8 mouse cellular contexts compared by ENCODE assay signal in the genomic region with DNA sequence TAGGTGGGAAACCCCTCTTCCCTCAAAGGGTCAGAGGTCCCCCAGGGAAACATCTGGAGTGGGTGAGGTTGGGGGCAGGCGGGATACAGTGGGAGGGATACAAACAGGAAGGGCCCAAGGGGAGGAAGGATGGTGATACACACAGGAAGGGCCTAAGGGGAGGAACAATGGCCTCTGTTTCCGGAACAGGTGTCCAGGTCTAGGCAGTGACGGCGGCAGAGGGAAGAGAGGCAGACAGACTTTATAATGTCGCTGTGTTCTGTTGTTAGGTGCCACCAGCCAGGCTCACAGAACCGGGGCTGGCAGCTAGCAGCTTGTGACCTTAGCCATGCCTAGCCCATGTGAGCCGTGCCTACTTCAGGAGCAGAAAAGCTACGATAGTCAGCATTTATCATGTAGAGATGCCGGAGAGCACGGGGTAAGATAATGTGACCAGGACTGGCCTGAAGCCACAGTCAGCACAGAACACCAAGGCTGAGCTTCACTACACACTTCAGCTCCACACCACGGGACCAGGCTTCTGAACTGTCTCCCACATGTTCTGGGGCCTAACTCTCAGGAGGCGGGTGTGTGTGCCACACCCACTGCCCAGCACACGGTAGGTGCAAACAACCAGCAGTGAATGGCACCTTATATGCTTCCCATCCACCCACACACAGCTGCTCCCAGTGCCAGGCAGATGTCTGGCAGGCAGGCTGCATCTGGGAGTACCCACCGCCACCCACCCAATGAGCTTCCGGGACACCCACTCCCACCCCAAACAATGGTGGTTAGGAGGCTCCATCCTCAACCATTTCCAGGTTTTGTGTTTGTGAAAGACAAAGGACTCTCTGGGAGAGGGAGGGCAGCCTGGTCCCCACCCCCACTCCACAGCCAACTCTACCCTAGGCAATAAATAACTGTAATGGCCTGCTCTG. TPM values are rescaled to one million over a fixed set of nuclear protein-coding genes. Genes with fewer than 3 reads are reported as not detected.
DNase-seq lines count a peak whose midpoint lies in the region; ATAC-seq and TF ChIP-seq lines count a peak whose summit lies in the region.

No protein-coding gene starts in this region.

- peaks cover 37% of the 10 kb centered on the region for H3K36me3 ChIP-seq in limb, embryonic 12.5 days

- intact Hi-C loops in left cerebral cortex, adult 2 months (cut with DNase I): no loop called here
- intact Hi-C loops in heart, postnatal 10 days (cut with DNase I): no loop called here

- no peak overlapping the region for H3K9ac ChIP-seq in limb, embryonic 12.5 days (replicated peaks)

- peaks cover 11% of the 10 kb centered on the region; the same call in 1 of the 2 replicates for H3K27me3 ChIP-seq in limb, embryonic 12.5 days

- no peak for TF ChIP-seq CTCF in left cerebral cortex, adult 2 months (IDR thresholded peaks at IDR 0.05)
- TF ChIP-seq CTCF in olfactory bulb, adult 2 months (IDR thresholded peaks at IDR 0.05; ENCODE audit: insufficient read depth, low read depth, low read length): no peak

- no peak for TF ChIP-seq POLR2A in olfactory bulb, adult 2 months (IDR thresholded peaks at IDR 0.05; ENCODE audit: insufficient read depth, low read depth, low read length)

- H3K4me3 ChIP-seq in left cerebral cortex, adult 2 months: no peak overlapping the region
- peak overlapping the region; percentile 53 for H3K4me3 ChIP-seq in brown adipose tissue, adult 24 weeks (ENCODE audit: insufficient read depth, low read depth, low read length)
- H3K4me3 ChIP-seq in limb, embryonic 12.5 days (replicated peaks): 0 out of 2 replicates have a peak overlapping the region, but pooled peaks have one; percentile 4
- H3K4me3 ChIP-seq in olfactory bulb, adult 2 months (ENCODE audit: insufficient read depth, low read depth, low read length): no peak overlapping the region

- ATAC-seq in limb, embryonic 12.5 days (ENCODE audit: insufficient number of reproducible peaks, insufficient read depth, low FRiP score, low TSS enrichment, low read depth): no peak

- H3K4me1 ChIP-seq in brown adipose tissue, adult 24 weeks (ENCODE audit: control insufficient read depth, insufficient read depth, insufficient read length, low read length): peaks cover 28% of the 10 kb centered on the region
- peaks cover 57% of the 10 kb centered on the region for H3K4me1 ChIP-seq in limb, embryonic 12.5 days (replicated peaks)
- H3K4me1 ChIP-seq in olfactory bulb, adult 2 months (ENCODE audit: control insufficient read depth, insufficient read depth, low read length): peaks cover 53% of the 10 kb centered on the region

- H3K27ac ChIP-seq in left cerebral cortex, adult 2 months: peak overlapping the region; percentile 53
- peak overlapping the region; percentile 98 for H3K27ac ChIP-seq in brown adipose tissue, adult 24 weeks (replicated peaks; ENCODE audit: low read depth, low read length)
- H3K27ac ChIP-seq in limb, embryonic 12.5 days: peak overlapping the region; percentile 83
- H3K27ac ChIP-seq in olfactory bulb, adult 2 months (ENCODE audit: insufficient read depth, low read depth, low read length): peak overlapping the region; percentile 6; the same call in 1 of the 2 replicates

- 56% methylated on average over 15 of the region's 15 CpGs for WGBS in limb, embryonic 12.5 days
- WGBS in olfactory bulb, adult 2 months: 60% methylated on average over 15 of the region's 15 CpGs

- peak in 1 of 2 experiments; percentile 9 for DNase-seq in left cerebral cortex, adult 2 months (ENCODE audit: extremely low spot score in 1 of 2, low spot score in 2 of 2)
- DNase-seq in left cerebral cortex, adult 11 months (ENCODE audit: low spot score): no peak
- DNase-seq in heart, postnatal 10 days: peak; percentile 69 to 71
- DNase-seq in layer of hippocampus, adult 8-10 months (ENCODE audit: low spot score in 2 of 2): no peak
- DNase-seq in cerebellum, adult 8-10 months: no peak

- no peaks in the 10 kb centered on the region; the same call in 1 of the 2 replicates for H3K9me3 ChIP-seq in limb, embryonic 12.5 days

- H3K4me2 ChIP-seq in limb, embryonic 12.5 days: peak overlapping the region; percentile 93

RNA-seq across cellular contexts. Expression of a gene that starts 3.6 kb away (rescaled TPM):
- total RNA-seq in left cerebral cortex, adult 2 months (2021): 10 to 100 TPM; 10.4 to 14.3 TPM
- 2.0 and 4.8 TPM in 2 replicates for polyA plus RNA-seq in brown adipose tissue, adult 24 weeks (2012; ENCODE audit: insufficient read depth, insufficient read length, missing spikeins)
- 10 to 100 TPM; 35.0 to 40.5 TPM for total RNA-seq in heart, postnatal 10 days (2021)
- polyA plus RNA-seq in limb, embryonic 12.5 days (2016; fragmentation: Nextera tagmentation; extraction: Ambion mirVana): 28.0 and 29.5 TPM in 2 replicates
- polyA plus RNA-seq in olfactory bulb, adult 2 months (2012; ENCODE audit: insufficient read depth, insufficient read length, low replicate concordance, missing spikeins): not detected in 2 replicates
- total RNA-seq in layer of hippocampus, adult 8-10 months (2022): 10 to 100 TPM; 15.0 to 18.9 (median 15.7) TPM

RNA-seq across cellular contexts. Expression of a gene that starts 3.7 kb away (rescaled TPM):
- 1 to 10 TPM; 1.8 to 1.9 TPM for total RNA-seq in left cerebral cortex, adult 2 months (2021)
- polyA plus RNA-seq in brown adipose tissue, adult 24 weeks (2012; ENCODE audit: insufficient read depth, insufficient read length, missing spikeins): 0.46 and 0.52 TPM in 2 replicates
- total RNA-seq in heart, postnatal 10 days (2021): 1 to 10 TPM; 1.4 to 2.1 TPM
- polyA plus RNA-seq in limb, embryonic 12.5 days (2016; fragmentation: Nextera tagmentation; extraction: Ambion mirVana): 2.5 and 3.7 TPM in 2 replicates
- polyA plus RNA-seq in olfactory bulb, adult 2 months (2012; ENCODE audit: insufficient read depth, insufficient read length, low replicate concordance, missing spikeins): not detected in 2 replicates
- total RNA-seq in layer of hippocampus, adult 8-10 months (2022): 1 to 10 TPM; 1.3 to 2.5 (median 2.0) TPM

RNA-seq across cellular contexts. Expression of a gene that starts 11.3 kb away (rescaled TPM):
- total RNA-seq in left cerebral cortex, adult 2 months (2021): 10 to 100 TPM; 56.1 to 61.9 TPM
- 11.1 and 11.6 TPM in 2 replicates for polyA plus RNA-seq in brown adipose tissue, adult 24 weeks (2012; ENCODE audit: insufficient read depth, insufficient read length, missing spikeins)
- 10 to 100 TPM; 24.1 to 25.4 TPM for total RNA-seq in heart, postnatal 10 days (2021)
- polyA plus RNA-seq in limb, embryonic 12.5 days (2016; fragmentation: Nextera tagmentation; extraction: Ambion mirVana): 41.5 and 42.6 TPM in 2 replicates
- polyA plus RNA-seq in olfactory bulb, adult 2 months (2012; ENCODE audit: insufficient read depth, insufficient read length, low replicate concordance, missing spikeins): not detected in 2 replicates
- total RNA-seq in layer of hippocampus, adult 8-10 months (2022): 10 to 100 TPM; 52.4 to 58.6 (median 55.4) TPM

RNA-seq across cellular contexts. Expression of a gene that starts 27.5 kb away (rescaled TPM):
- 10 to 100 TPM; 45.0 to 46.2 TPM for total RNA-seq in left cerebral cortex, adult 2 months (2021)
- polyA plus RNA-seq in brown adipose tissue, adult 24 weeks (2012; ENCODE audit: insufficient read depth, insufficient read length, missing spikeins): 43.4 and 50.7 TPM in 2 replicates
- total RNA-seq in heart, postnatal 10 days (2021): 10 to 100 TPM; 30.5 to 30.9 TPM
- 145 and 149 TPM in 2 replicates for polyA plus RNA-seq in limb, embryonic 12.5 days (2016; fragmentation: Nextera tagmentation; extraction: Ambion mirVana)
- not detected in 2 replicates for polyA plus RNA-seq in olfactory bulb, adult 2 months (2012; ENCODE audit: insufficient read depth, insufficient read length, low replicate concordance, missing spikeins)
- total RNA-seq in layer of hippocampus, adult 8-10 months (2022): 10 to 100 TPM; 31.8 to 48.9 (median 42.3) TPM

RNA-seq across cellular contexts. Expression of a gene that starts 40.4 kb away (rescaled TPM):
- 100 to 1,000 TPM; 120 to 127 TPM for total RNA-seq in left cerebral cortex, adult 2 months (2021)
- polyA plus RNA-seq in brown adipose tissue, adult 24 weeks (2012; ENCODE audit: insufficient read depth, insufficient read length, missing spikeins): 117 and 131 TPM in 2 replicates
- total RNA-seq in heart, postnatal 10 days (2021): 100 to 1,000 TPM; 237 to 257 TPM
- 732 and 757 TPM in 2 replicates for polyA plus RNA-seq in limb, embryonic 12.5 days (2016; fragmentation: Nextera tagmentation; extraction: Ambion mirVana)
- polyA plus RNA-seq in olfactory bulb, adult 2 months (2012; ENCODE audit: insufficient read depth, insufficient read length, low replicate concordance, missing spikeins): 230 and 328 TPM in 2 replicates
- total RNA-seq in layer of hippocampus, adult 8-10 months (2022): 100 to 1,000 TPM; 123 to 152 (median 135) TPM

Comparison
In these comparisons a context has a peak if more than half of its experiments do, and no peak if none do; other contexts are left out.
1. DNase-seq: peak in heart, postnatal 10 days (2 of 2); none in left cerebral cortex, adult 11 months (single experiment), layer of hippocampus, adult 8-10 months (0 of 2) and cerebellum, adult 8-10 months (single experiment).
2. H3K27ac ChIP-seq: peak in every context shown above with its lines; median percentile 98 in brown adipose tissue, adult 24 weeks; 83 in limb, embryonic 12.5 days; 53 in left cerebral cortex, adult 2 months; 6 in olfactory bulb, adult 2 months.
3. H3K4me3 ChIP-seq: peak in brown adipose tissue, adult 24 weeks (single experiment) and limb, embryonic 12.5 days (single experiment); none in left cerebral cortex, adult 2 months (single experiment) and olfactory bulb, adult 2 months (single experiment).